Mouse (Mus musculus) heart, embryonic 16.5 days (tissue): ENCODE data around the gene Ubr2. TPM values are rescaled to one million over a fixed set of nuclear protein-coding genes. Genes with fewer than 3 reads are reported as not detected.

Experiments used
- ATAC-seq: fragments of 200-750 bp; cut with Nextera tagmentation; replicated peaks from 2 replicates; pipeline ENCODE4 v1.8.0; 2017; ENCODE audit warnings: moderate number of reproducible peaks; ENCODE audit not compliant: insufficient read depth, low FRiP score; ENCODE audit errors: extremely low read depth
- H3K27ac ChIP-seq: fragments of 300-500 bp; sonication (generic); 2 replicates; pipeline ENCODE4 v1.5.1; 2014; ENCODE audit warnings: mild to moderate bottlenecking, low read length, control low read depth, moderate library complexity
- H3K27me3 ChIP-seq: fragments of 300-500 bp; sonication (generic); 2 replicates; pipeline ENCODE4 v1.6.1; 2014; ENCODE audit warnings: low read length, mixed read lengths; ENCODE audit not compliant: control insufficient read depth, insufficient read depth
- H3K36me3 ChIP-seq: fragments of 300-500 bp; sonication (generic); 2 replicates; pipeline ENCODE4 v1.6.1; 2014; ENCODE audit not compliant: control insufficient read depth, insufficient read depth
- H3K4me1 ChIP-seq: fragments of 300-500 bp; sonication (generic); 2 replicates; pipeline ENCODE4 v1.6.1; 2014; ENCODE audit warnings: low read length, mixed read lengths; ENCODE audit not compliant: control insufficient read depth, insufficient read depth
- H3K4me2 ChIP-seq: fragments of 300-500 bp; sonication (generic); 2 replicates; pipeline ENCODE4 v1.6.1; 2014; ENCODE audit warnings: low read depth, mild to moderate bottlenecking, control low read depth, low read length
- H3K4me3 ChIP-seq: fragments of 300-500 bp; sonication (generic); 2 replicates; pipeline ENCODE4 v1.5.1; 2014; ENCODE audit warnings: mild to moderate bottlenecking, control low read depth, low read length
- H3K9ac ChIP-seq: fragments of 300-500 bp; sonication (generic); 2 replicates; pipeline ENCODE4 v1.6.1; 2014; ENCODE audit warnings: low read length, control low read depth
- H3K9me3 ChIP-seq: fragments of 300-500 bp; sonication (generic); replicated peaks from 2 replicates; pipeline ENCODE4 v1.6.1; 2016; ENCODE audit warnings: low read length; ENCODE audit not compliant: control insufficient read depth
- WGBS: fragments of 180-500 bp; shearing (Covaris S2); extraction: QIAGEN DNeasy Blood & Tissue Kit; methylation state at CpG from one replicate; pipeline ENCODE4 v1.1.7; 2014; 5-methylcytosine and 5-hydroxymethylcytosine counted together
- polyA plus RNA-seq: library from polyadenylated mRNA; unstranded; fragments of >200 nt; fragmentation: Nextera tagmentation; extraction: Ambion mirVana; gene quantifications from 2 replicates; pipeline ENCODE4 v1.2.1, GENCODE M21; 2015

Ubr2 gene
- polyA plus RNA-seq: 17.1 and 17.9 TPM in 2 replicates

- peak; percentile 97 for ATAC-seq
- Histone ChIP-seq H3K4me3 (peak within 1 kb of the TSS; percentile 95), H3K36me3 (0 out of 2 replicates have a peak, but pooled peaks cover 5% of the 10 kb centered on the region), H3K27ac (peak within 1 kb of the TSS; percentile 98), H3K9me3 (no peaks in the 10 kb centered on the region), H3K4me2 (peak within 1 kb of the TSS; percentile 86), H3K4me1 (peaks cover 33% of the 10 kb centered on the region), H3K27me3 (no peaks in the 10 kb centered on the region), H3K9ac (peak within 1 kb of the TSS; percentile 96)
- under 1% methylated on average over 77 of the region's 77 CpGs for WGBS
These were observed at the start of gene Ubr2 for GRCm38 (mm10) chr17:47009898-47010721. Ubr2 (minus strand) TSS chr17:47010556.

GRCm38 (mm10) chr17:47059836-47060360, 49.5 kb upstream of the Ubr2 start:
- Histone ChIP-seq H3K4me2 (peak overlapping the region; percentile 19; the same call in 1 of the 2 replicates), H3K9me3 (peaks cover 5% of the 10 kb centered on the region), H3K27me3 (no peaks in the 10 kb centered on the region), H3K9ac (no peak overlapping the region), H3K27ac (no peak overlapping the region; the same call in 1 of the 2 replicates), H3K4me3 (no peak overlapping the region), H3K36me3 (no peaks in the 10 kb centered on the region), H3K4me1 (peaks cover 3% of the 10 kb centered on the region)
- WGBS: 38% methylated on average over 12 of the region's 12 CpGs
- ATAC-seq: peak; percentile 28; the same call in 1 of the 2 replicates

GRCm38 (mm10) chr17:47057966-47058365, 47.6 kb upstream of the Ubr2 start:
- H3K27me3 ChIP-seq: no peaks in the 10 kb centered on the region
- WGBS: 96% methylated on average over 4 of the region's 4 CpGs
- ATAC-seq: no peak
- H3K36me3 ChIP-seq: no peaks in the 10 kb centered on the region
- no peak overlapping the region for H3K4me2 ChIP-seq
- peaks cover 7% of the 10 kb centered on the region for H3K4me1 ChIP-seq
- no peak overlapping the region for H3K9ac ChIP-seq
- no peak overlapping the region for H3K4me3 ChIP-seq
- H3K27ac ChIP-seq: no peak overlapping the region
- peaks cover 5% of the 10 kb centered on the region for H3K9me3 ChIP-seq

GRCm38 (mm10) chr17:47056476-47056875, 46.1 kb upstream of the Ubr2 start:
- H3K4me1 ChIP-seq: peaks cover 8% of the 10 kb centered on the region
- no peak overlapping the region for H3K4me2 ChIP-seq
- H3K9me3 ChIP-seq: peaks cover 5% of the 10 kb centered on the region
- H3K27ac ChIP-seq: no peak overlapping the region
- no peak overlapping the region for H3K4me3 ChIP-seq
- ATAC-seq: no peak
- no peaks in the 10 kb centered on the region for H3K36me3 ChIP-seq
- H3K27me3 ChIP-seq: no peaks in the 10 kb centered on the region
- 80% methylated on average over 6 of the region's 6 CpGs for WGBS
- H3K9ac ChIP-seq: no peak overlapping the region

GRCm38 (mm10) chr17:47055121-47055520, 44.8 kb upstream of the Ubr2 start:
- Histone ChIP-seq H3K4me3 (no peak overlapping the region), H3K4me1 (peaks cover 8% of the 10 kb centered on the region), H3K27ac (peak overlapping the region; percentile 63), H3K27me3 (no peaks in the 10 kb centered on the region), H3K9me3 (peaks cover 5% of the 10 kb centered on the region), H3K4me2 (peak overlapping the region; percentile 31; the same call in 1 of the 2 replicates), H3K36me3 (no peaks in the 10 kb centered on the region), H3K9ac (no peak overlapping the region)
- 77% methylated on average over 7 of the region's 7 CpGs for WGBS
- no peak for ATAC-seq

GRCm38 (mm10) chr17:47054613-47055012, 44.3 kb upstream of the Ubr2 start:
- Histone ChIP-seq H3K4me3 (no peak overlapping the region), H3K9me3 (peaks cover 5% of the 10 kb centered on the region), H3K4me1 (peaks cover 8% of the 10 kb centered on the region), H3K27ac (peak overlapping the region; percentile 63), H3K9ac (0 out of 2 replicates have a peak overlapping the region, but pooled peaks have one; percentile 21), H3K4me2 (peak overlapping the region; percentile 31; the same call in 1 of the 2 replicates), H3K27me3 (no peaks in the 10 kb centered on the region), H3K36me3 (no peaks in the 10 kb centered on the region)
- 34% methylated on average over 11 of the region's 11 CpGs for WGBS
- peak; percentile 67; the same call in 1 of the 2 replicates for ATAC-seq

GRCm38 (mm10) chr17:47050678-47051077, 40.3 kb upstream of the Ubr2 start:
- Histone ChIP-seq H3K9me3 (no peaks in the 10 kb centered on the region), H3K4me1 (peaks cover 8% of the 10 kb centered on the region), H3K27me3 (no peaks in the 10 kb centered on the region), H3K9ac (no peak overlapping the region), H3K4me3 (no peak overlapping the region), H3K36me3 (no peaks in the 10 kb centered on the region), H3K27ac (no peak overlapping the region), H3K4me2 (no peak overlapping the region)
- WGBS: 82% methylated on average over 3 of the region's 3 CpGs
- ATAC-seq: no peak

GRCm38 (mm10) chr17:47042866-47043265, 32.5 kb upstream of the Ubr2 start:
- no peak overlapping the region for H3K4me3 ChIP-seq
- no peak overlapping the region for H3K4me2 ChIP-seq
- no peak for ATAC-seq
- 0 out of 2 replicates have a peak, but pooled peaks cover 3% of the 10 kb centered on the region for H3K9me3 ChIP-seq
- H3K27me3 ChIP-seq: no peaks in the 10 kb centered on the region
- 94% methylated on average over 14 of the region's 14 CpGs for WGBS
- H3K9ac ChIP-seq: no peak overlapping the region
- no peaks in the 10 kb centered on the region for H3K36me3 ChIP-seq
- H3K4me1 ChIP-seq: 0 out of 2 replicates have a peak, but pooled peaks cover 2% of the 10 kb centered on the region
- no peak overlapping the region for H3K27ac ChIP-seq
